ENCODE assay signal across 33 mouse cellular contexts in the genomic region with DNA sequence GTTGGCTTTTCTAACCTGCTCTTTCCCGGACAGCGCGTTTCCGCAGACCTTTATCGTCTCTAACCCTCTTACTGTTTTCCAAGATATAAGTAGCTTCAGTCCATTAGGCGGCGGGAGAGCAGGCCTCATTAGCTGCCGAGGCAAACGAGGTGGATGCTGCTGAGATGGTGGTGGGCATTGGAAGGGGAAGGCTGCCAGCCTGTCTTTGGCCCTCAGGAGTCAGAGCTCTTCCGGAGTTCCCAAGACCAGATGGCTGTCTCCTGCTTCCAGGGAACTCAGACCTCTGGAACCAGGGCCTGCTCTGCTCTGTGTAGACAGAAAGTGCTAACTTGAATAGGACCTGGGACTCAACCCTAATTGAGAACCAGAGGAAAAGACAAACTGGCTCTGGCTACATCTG. TPM values are rescaled to one million over a fixed set of nuclear protein-coding genes. Genes with fewer than 3 reads are reported as not detected.
DNase-seq lines count a peak whose midpoint lies in the region; ATAC-seq and TF ChIP-seq lines count a peak whose summit lies in the region.
"Had no signal": no experiment of that assay in that cellular context is flagged by ENCODE, and none has a peak within 500 bp of the region (broad histone marks: within the 10 kb centered on the region; RNA-seq: fewer than 3 reads in every experiment).

No protein-coding gene starts in this region.

- no peak for TF ChIP-seq CTCF in hindbrain, postnatal 0 days (IDR thresholded peaks at IDR 0.05; ENCODE audit: low read depth)

- no peaks in the 10 kb centered on the region for H3K36me3 ChIP-seq in hindbrain, postnatal 0 days (ENCODE audit: insufficient read depth, low read length)
- H3K36me3 ChIP-seq in hindbrain, embryonic 11.5 days (ENCODE audit: control insufficient read depth, insufficient read depth, low read length) = no peaks in the 10 kb centered on the region
- H3K36me3 ChIP-seq in liver, embryonic 12.5 days = peaks cover 17% of the 10 kb centered on the region; the same call in 1 of the 2 replicates
- H3K36me3 ChIP-seq: hindbrain, embryonic 12.5 days; limb, embryonic 13.5 days; neural tube, embryonic 15.5 days had no signal

- no peaks in the 10 kb centered on the region for H3K27me3 ChIP-seq in hindbrain, postnatal 0 days (ENCODE audit: insufficient read depth, low read length)
- no peaks in the 10 kb centered on the region for H3K27me3 ChIP-seq in hindbrain, embryonic 11.5 days (ENCODE audit: control insufficient read depth, insufficient read depth, low read length)
- no peaks in the 10 kb centered on the region for H3K27me3 ChIP-seq in liver, embryonic 12.5 days (replicated peaks)
- H3K27me3 ChIP-seq: embryonic facial prominence, embryonic 13.5 days; hindbrain, embryonic 12.5 days; limb, embryonic 13.5 days; neural tube, embryonic 15.5 days had no signal

- no peak overlapping the region for H3K27ac ChIP-seq in hindbrain, postnatal 0 days
- no peak overlapping the region for H3K27ac ChIP-seq in hindbrain, embryonic 11.5 days (ENCODE audit: low read depth, low read length)
- peak overlapping the region; percentile 70 for H3K27ac ChIP-seq in liver, embryonic 12.5 days
- peak overlapping the region; percentile 56 for H3K27ac ChIP-seq in brown adipose tissue, adult 24 weeks (replicated peaks; ENCODE audit: low read depth, low read length)
- H3K27ac ChIP-seq: embryonic facial prominence, embryonic 13.5 days; hindbrain, embryonic 12.5 days; neural tube, embryonic 15.5 days had no signal

- H3K9me3 ChIP-seq in hindbrain, postnatal 0 days (ENCODE audit: low read length) = no peaks in the 10 kb centered on the region
- no peaks in the 10 kb centered on the region for H3K9me3 ChIP-seq in hindbrain, embryonic 11.5 days (ENCODE audit: control insufficient read depth, low read length)
- H3K9me3 ChIP-seq in liver, embryonic 12.5 days (replicated peaks) = no peaks in the 10 kb centered on the region
- H3K9me3 ChIP-seq: embryonic facial prominence, embryonic 13.5 days; hindbrain, embryonic 12.5 days; limb, embryonic 13.5 days; neural tube, embryonic 15.5 days had no signal

- no peak for DNase-seq in frontal cortex, adult 2 months (ENCODE audit: extremely low spot score in 1 of 2, low spot score in 1 of 2)
- DNase-seq in hindbrain, postnatal 0 days (ENCODE audit: low spot score) = peak; percentile 10
- no peak for DNase-seq in hindbrain, embryonic 11.5 days (ENCODE audit: low spot score)
- DNase-seq in liver = no peak
- DNase-seq in embryo, embryonic 9.5 days (ENCODE audit: extremely low spot score) = no peak
- DNase-seq: adrenal gland, postnatal 25 days; cerebellum, adult 11 months; cerebellum, postnatal 25 days; gastrocnemius, postnatal 14 days; kidney, postnatal 10 days; lung, postnatal 10 days; thymus, adult 2 months; thymus, postnatal 4 days had no signal

- 77% methylated on average over 10 of the region's 10 CpGs for WGBS in hindbrain, postnatal 0 days
- 88% methylated on average over 10 of the region's 10 CpGs for WGBS in hindbrain, embryonic 11.5 days
- 84% methylated on average over 10 of the region's 10 CpGs for WGBS in liver, embryonic 12.5 days (ENCODE audit: insufficient replicate concordance)

- no peak overlapping the region for H3K9ac ChIP-seq in hindbrain, postnatal 0 days (replicated peaks; ENCODE audit: low read length)
- no peak overlapping the region for H3K9ac ChIP-seq in hindbrain, embryonic 11.5 days (ENCODE audit: low read depth, low read length)
- no peak overlapping the region for H3K9ac ChIP-seq in liver, embryonic 12.5 days
- H3K9ac ChIP-seq: embryonic facial prominence, embryonic 13.5 days; hindbrain, embryonic 12.5 days; limb, embryonic 13.5 days; neural tube, embryonic 15.5 days had no signal

- peaks cover 5% of the 10 kb centered on the region; the same call in 1 of the 2 replicates for H3K4me1 ChIP-seq in hindbrain, postnatal 0 days (ENCODE audit: insufficient read depth, low read length)
- H3K4me1 ChIP-seq in hindbrain, embryonic 11.5 days (replicated peaks; ENCODE audit: control insufficient read depth, insufficient read depth, low read length) = no peaks in the 10 kb centered on the region
- peaks cover 88% of the 10 kb centered on the region for H3K4me1 ChIP-seq in liver, embryonic 12.5 days
- H3K4me1 ChIP-seq in brown adipose tissue, adult 24 weeks (ENCODE audit: control insufficient read depth, insufficient read depth, insufficient read length, low read length) = peaks cover 3% of the 10 kb centered on the region
- H3K4me1 ChIP-seq: hindbrain, embryonic 12.5 days had no signal

- H3K4me2 ChIP-seq in hindbrain, postnatal 0 days (ENCODE audit: low read depth, low read length) = no peak overlapping the region
- no peak overlapping the region for H3K4me2 ChIP-seq in hindbrain, embryonic 11.5 days (replicated peaks; ENCODE audit: low read depth, low read length)
- H3K4me2 ChIP-seq in liver, embryonic 12.5 days = no peak overlapping the region
- H3K4me2 ChIP-seq: embryonic facial prominence, embryonic 13.5 days; heart, embryonic 11.5 days; hindbrain, embryonic 12.5 days; limb, embryonic 13.5 days; midbrain, embryonic 11.5 days; neural tube, embryonic 15.5 days had no signal

- no peak overlapping the region for H3K4me3 ChIP-seq in hindbrain, postnatal 0 days (ENCODE audit: low read length)
- H3K4me3 ChIP-seq in hindbrain, embryonic 11.5 days (ENCODE audit: low read depth, low read length) = no peak overlapping the region
- no peak overlapping the region for H3K4me3 ChIP-seq in liver, embryonic 12.5 days
- peak overlapping the region; percentile 44; the same call in 1 of the 2 replicates for H3K4me3 ChIP-seq in brown adipose tissue, adult 24 weeks (ENCODE audit: insufficient read depth, low read depth, low read length)
- H3K4me3 ChIP-seq: embryonic facial prominence, embryonic 13.5 days; hindbrain, embryonic 12.5 days; limb, embryonic 13.5 days; neural tube, embryonic 15.5 days had no signal

- ATAC-seq in frontal cortex, adult (ENCODE audit: low TSS enrichment) = peak; percentile 28; the same call in 1 of the 2 replicates
- ATAC-seq in hindbrain, postnatal 0 days = no peak
- no peak for ATAC-seq in hindbrain, embryonic 11.5 days (ENCODE audit: low FRiP score)
- no peak for ATAC-seq in liver, embryonic 12.5 days
- ATAC-seq: forebrain, embryonic 14.5 days; inflammation-experienced regulatory T-cells, adult 6 months had no signal

RNA-seq across cellular contexts. Expression of gene Aqp1, which starts 7.2 kb away (rescaled TPM):
- 15.1 and 19.6 TPM in 2 replicates for polyA plus RNA-seq in frontal cortex, adult 2 months (2012; rRNA removed)
- 17.0 and 32.6 TPM in 2 replicates for total RNA-seq in hindbrain, postnatal 0 days (2014; rRNA removed)
- polyA plus RNA-seq in hindbrain, postnatal 0 days (2015; fragmentation: Nextera tagmentation; extraction: Ambion mirVana) = 19.5 and 21.7 TPM in 2 replicates
- polyA plus RNA-seq in hindbrain, embryonic 11.5 days (2014; fragmentation: Nextera tagmentation; extraction: Ambion mirVana) = 0.46 and 0.56 TPM in 2 replicates
- 29.1 and 29.5 TPM in 2 replicates for polyA plus RNA-seq in liver, embryonic 12.5 days (2016; fragmentation: Nextera tagmentation; extraction: Ambion mirVana)
- polyA plus RNA-seq in brown adipose tissue, adult 24 weeks (2012; ENCODE audit: insufficient read depth, insufficient read length, missing spikeins) = 63.6 and 153 TPM in 2 replicates
- polyA plus RNA-seq: inflammation-experienced regulatory T-cells, adult 6 months had no signal

RNA-seq across cellular contexts. Expression of gene Ghrhr, which starts 32.6 kb away (rescaled TPM):
- 0.04 and 0.08 TPM in 2 replicates for polyA plus RNA-seq in frontal cortex, adult 2 months (2012; rRNA removed)
- total RNA-seq in hindbrain, postnatal 0 days (2014; rRNA removed) = not detected in 2 replicates
- polyA plus RNA-seq in hindbrain, postnatal 0 days (2015; fragmentation: Nextera tagmentation; extraction: Ambion mirVana) = not detected in 2 replicates
- polyA plus RNA-seq in hindbrain, embryonic 11.5 days (2014; fragmentation: Nextera tagmentation; extraction: Ambion mirVana) = not detected in 2 replicates
- not detected in 2 replicates for polyA plus RNA-seq in liver, embryonic 12.5 days (2016; fragmentation: Nextera tagmentation; extraction: Ambion mirVana)
- not detected in 2 replicates for polyA plus RNA-seq in brown adipose tissue, adult 24 weeks (2012; ENCODE audit: insufficient read depth, insufficient read length, missing spikeins)
- total RNA-seq: adrenal gland, postnatal 25 days; ES-E14; gastrocnemius, postnatal 14 days; layer of hippocampus, postnatal 25 days; left cerebral cortex, postnatal 10 days; megakaryocyte progenitor cell, adult 5-6 weeks; midbrain, postnatal 0 days had no signal
- polyA plus RNA-seq: brain, embryonic 14.5 days; embryonic facial prominence, embryonic 13.5 days; erythroblast, embryonic 14.5 days; forebrain, embryonic 14.5 days; heart, embryonic 11.5 days; heart, postnatal 0 days; hindbrain, embryonic 12.5 days; inflammation-experienced regulatory T-cells, adult 6 months; limb, embryonic 13.5 days; midbrain, embryonic 11.5 days; midbrain, postnatal 0 days; neural tube, embryonic 15.5 days; stomach, postnatal 0 days had no signal

Comparison
In these comparisons a context has a peak if more than half of its experiments do, and no peak if none do; other contexts are left out.
1. RNA of gene Aqp1, which starts 7.2 kb away (polyA plus RNA-seq): 63.6 to 153 TPM in brown adipose tissue, adult 24 weeks, 29.1 to 29.5 TPM in liver, embryonic 12.5 days, 15.1 to 19.6 TPM in frontal cortex, adult 2 months and 19.5 to 21.7 TPM in hindbrain, postnatal 0 days; 0.46 to 0.56 TPM in hindbrain, embryonic 11.5 days; every median in the first group is over 10 times any median in the second.
2. H3K27ac ChIP-seq: peak in liver, embryonic 12.5 days (single experiment) and brown adipose tissue, adult 24 weeks (single experiment); none in hindbrain, postnatal 0 days (single experiment) and hindbrain, embryonic 11.5 days (single experiment).